Mouse (Mus musculus) retina, postnatal 1 day (tissue): ENCODE measurements at regions not wholly inside any gene's neighbourhood (a gene's known extent, or its start where the extent isn't known, plus 50 kb on each side); places are given as distances from the start of the nearest gene placed in this dataset.

Experiments
- DNase-seq: peaks from one replicate; pipeline ENCODE4 v3.0.0-alpha.2; 2012

DNA sequence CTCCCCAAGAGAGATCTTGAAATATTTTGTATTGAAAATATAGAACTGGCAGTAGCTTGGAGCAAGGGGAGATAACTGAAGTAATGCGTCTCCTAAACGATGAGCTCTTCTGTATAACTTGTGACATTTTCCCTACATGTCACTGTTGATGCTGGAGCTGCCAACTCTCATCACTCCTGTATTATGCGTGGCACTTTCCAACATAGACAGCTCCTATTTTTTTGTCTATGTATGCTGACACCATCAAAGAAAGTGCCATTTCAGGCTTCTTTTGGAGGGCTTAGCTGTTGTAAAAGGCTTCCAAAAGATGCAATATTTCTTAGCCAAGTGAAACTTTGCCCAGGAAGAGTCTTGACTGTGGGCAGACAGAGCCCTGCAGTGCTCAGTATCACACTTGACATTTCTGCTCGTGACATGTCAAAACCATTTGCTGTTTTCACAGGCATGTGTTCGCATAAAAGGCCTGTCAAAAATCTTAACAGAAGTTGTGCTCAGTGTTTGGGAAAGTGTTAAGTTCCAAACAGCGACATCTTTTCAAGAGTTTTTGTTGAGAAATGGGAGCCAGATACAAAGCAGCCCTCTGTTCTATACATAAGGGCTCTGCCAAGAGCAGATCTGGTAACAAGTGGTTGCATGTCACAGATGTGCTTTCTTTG lies 53.6 kb upstream of the Otol1 start:
- DNase-seq = peak; percentile 12

DNA sequence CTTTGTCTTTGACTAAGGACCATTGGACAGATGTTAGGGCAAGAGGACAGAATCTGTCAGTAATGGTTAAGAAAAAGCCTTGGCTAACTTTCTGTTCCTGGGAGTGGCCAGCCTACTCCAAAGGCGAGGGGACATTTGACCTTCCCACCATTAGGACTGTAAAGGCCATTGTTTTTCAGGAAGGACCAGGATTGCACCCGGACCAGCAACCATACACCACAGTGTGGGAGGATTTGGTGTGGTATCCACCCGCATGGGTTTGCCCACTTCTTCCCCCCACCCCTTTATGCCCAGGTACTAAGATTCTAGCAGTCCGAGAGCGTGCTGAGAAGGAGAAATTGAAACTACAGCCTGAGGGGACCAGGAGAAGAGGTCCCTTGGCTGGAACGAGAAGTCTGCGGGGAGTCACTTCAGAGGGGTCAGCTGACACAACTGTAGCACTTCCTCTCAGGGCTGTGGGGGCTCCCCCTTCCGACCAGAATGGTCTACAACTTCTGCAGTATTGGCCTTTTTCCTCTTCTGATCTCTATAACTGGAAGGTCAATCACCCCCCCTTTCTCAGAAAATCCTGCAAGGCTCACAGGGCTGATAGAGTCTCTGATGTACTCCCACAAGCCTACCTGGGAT lies 63.2 kb upstream of the Sptssb start:
- DNase-seq = no peak

DNA sequence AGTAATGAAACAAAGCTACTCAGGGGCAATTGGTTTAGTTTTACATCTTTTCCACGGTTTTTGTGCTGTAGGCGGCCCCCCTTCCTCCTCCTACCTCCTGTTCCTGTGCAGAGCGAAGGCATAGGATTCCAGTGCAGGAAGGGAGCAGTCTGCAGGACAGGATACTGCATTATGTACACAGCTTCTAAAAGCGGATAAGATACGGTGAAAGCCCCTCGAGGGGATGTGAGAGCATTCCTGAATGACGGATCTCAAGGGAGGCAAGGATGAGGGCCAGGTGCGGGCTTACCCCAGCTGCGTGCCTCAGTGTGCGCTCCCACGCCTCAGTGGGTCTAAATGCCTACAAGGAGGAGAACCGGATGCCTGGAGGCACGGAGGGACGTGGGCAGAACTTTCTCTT lies 53.1 kb upstream of the Sptssb start:
- DNase-seq = peak; percentile 20

DNA sequence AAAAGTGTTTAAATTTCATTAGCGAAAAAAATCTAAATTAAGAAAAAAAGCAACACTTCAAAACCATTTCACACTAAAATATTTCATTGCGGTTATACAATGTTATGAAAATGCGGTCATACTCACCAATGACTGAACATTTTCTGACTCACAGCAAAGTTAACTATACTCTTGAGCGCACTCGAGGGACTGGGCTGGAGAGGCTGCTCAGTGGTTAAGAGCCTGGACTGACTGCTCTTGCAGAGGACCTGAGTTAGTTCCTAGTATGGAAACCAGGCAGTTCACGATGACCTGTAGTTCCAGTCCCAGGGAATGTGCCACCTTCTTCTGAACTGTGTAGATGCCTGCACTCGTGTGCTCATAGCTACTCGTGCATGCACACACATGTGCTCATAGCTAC lies 50.3 kb upstream of the Sptssb start:
- DNase-seq = no peak
